Mouse (Mus musculus): ENCODE measurements around the gene Vti1a. TPM values are rescaled to one million over a fixed set of nuclear protein-coding genes. Genes with fewer than 3 reads are reported as not detected.

Vti1a gene
- polyA plus RNA-seq, 1 experiment = 17.6 TPM

- Histone ChIP-seq H3K27me3 (ENCODE audit: control insufficient read depth, insufficient read depth, low read length, poor library complexity, severe bottlenecking) (no peaks in the 10 kb centered on the region), H3K4me3 (ENCODE audit: low read depth, low read length) (no peak overlapping the region), H3K9me3 (replicated peaks; ENCODE audit: control insufficient read depth, insufficient read depth, low read length, poor library complexity, severe bottlenecking) (no peaks in the 10 kb centered on the region), H3K9ac (ENCODE audit: low read depth, poor library complexity, severe bottlenecking) (no peak overlapping the region), H3K27ac (ENCODE audit: insufficient read depth, low read length) (no peak overlapping the region), H3K4me1 (ENCODE audit: control insufficient read depth, insufficient read depth, low read length) (no peaks in the 10 kb centered on the region), H3K36me3 (ENCODE audit: control insufficient read depth, insufficient read depth, low read length, poor library complexity, severe bottlenecking) (peaks cover 33% of the 10 kb centered on the region)
- no peak for TF ChIP-seq EP300 (IDR thresholded peaks at IDR 0.05; ENCODE audit: insufficient read depth, low read depth, low read length)
- TF ChIP-seq CTCF (IDR thresholded peaks at IDR 0.05; ENCODE audit: low read depth, low read length) = no peak
- no peak for TF ChIP-seq POLR2A (IDR thresholded peaks at IDR 0.05; ENCODE audit: insufficient read depth, low read length)
These were observed 18.1 kb upstream of the Vti1a start for GRCm38 (mm10) chr19:55297961-55298360.

- TF ChIP-seq CTCF (IDR thresholded peaks at IDR 0.05; ENCODE audit: low read depth, low read length) (no peak), POLR2A (IDR thresholded peaks at IDR 0.05; ENCODE audit: insufficient read depth, low read length) (no peak), EP300 (IDR thresholded peaks at IDR 0.05; ENCODE audit: insufficient read depth, low read depth, low read length) (no peak)
- Histone ChIP-seq H3K27ac (ENCODE audit: insufficient read depth, low read length) (no peak overlapping the region), H3K36me3 (ENCODE audit: control insufficient read depth, insufficient read depth, low read length, poor library complexity, severe bottlenecking) (peaks cover 45% of the 10 kb centered on the region), H3K9ac (ENCODE audit: low read depth, poor library complexity, severe bottlenecking) (no peak overlapping the region), H3K4me1 (ENCODE audit: control insufficient read depth, insufficient read depth, low read length) (no peaks in the 10 kb centered on the region), H3K27me3 (ENCODE audit: control insufficient read depth, insufficient read depth, low read length, poor library complexity, severe bottlenecking) (no peaks in the 10 kb centered on the region), H3K4me3 (ENCODE audit: low read depth, low read length) (no peak overlapping the region), H3K9me3 (replicated peaks; ENCODE audit: control insufficient read depth, insufficient read depth, low read length, poor library complexity, severe bottlenecking) (no peaks in the 10 kb centered on the region)
These were observed 16.7 kb upstream of the Vti1a start for GRCm38 (mm10) chr19:55299378-55299777.

- H3K9ac ChIP-seq (ENCODE audit: low read depth, poor library complexity, severe bottlenecking) = no peak overlapping the region
- TF ChIP-seq CTCF (IDR thresholded peaks at IDR 0.05; ENCODE audit: low read depth, low read length) (no peak), EP300 (IDR thresholded peaks at IDR 0.05; ENCODE audit: insufficient read depth, low read depth, low read length) (no peak), POLR2A (IDR thresholded peaks at IDR 0.05; ENCODE audit: insufficient read depth, low read length) (no peak)
- H3K27me3 ChIP-seq (ENCODE audit: control insufficient read depth, insufficient read depth, low read length, poor library complexity, severe bottlenecking) = no peaks in the 10 kb centered on the region
- no peak overlapping the region for H3K27ac ChIP-seq (ENCODE audit: insufficient read depth, low read length)
- H3K4me3 ChIP-seq (ENCODE audit: low read depth, low read length) = no peak overlapping the region
- no peaks in the 10 kb centered on the region for H3K9me3 ChIP-seq (replicated peaks; ENCODE audit: control insufficient read depth, insufficient read depth, low read length, poor library complexity, severe bottlenecking)
- no peaks in the 10 kb centered on the region for H3K4me1 ChIP-seq (ENCODE audit: control insufficient read depth, insufficient read depth, low read length)
- H3K36me3 ChIP-seq (ENCODE audit: control insufficient read depth, insufficient read depth, low read length, poor library complexity, severe bottlenecking) = peaks cover 39% of the 10 kb centered on the region
These were observed 15.6 kb upstream of the Vti1a start for GRCm38 (mm10) chr19:55300525-55300924.

GRCm38 (mm10) chr19:55305024-55305423, 11.1 kb upstream of the Vti1a start:
- peaks cover 51% of the 10 kb centered on the region for H3K36me3 ChIP-seq (ENCODE audit: control insufficient read depth, insufficient read depth, low read length, poor library complexity, severe bottlenecking)
- H3K9ac ChIP-seq (ENCODE audit: low read depth, poor library complexity, severe bottlenecking) = no peak overlapping the region
- H3K4me3 ChIP-seq (ENCODE audit: low read depth, low read length) = no peak overlapping the region
- H3K27ac ChIP-seq (ENCODE audit: insufficient read depth, low read length) = no peak overlapping the region
- H3K27me3 ChIP-seq (ENCODE audit: control insufficient read depth, insufficient read depth, low read length, poor library complexity, severe bottlenecking) = no peaks in the 10 kb centered on the region
- no peaks in the 10 kb centered on the region for H3K9me3 ChIP-seq (replicated peaks; ENCODE audit: control insufficient read depth, insufficient read depth, low read length, poor library complexity, severe bottlenecking)
- H3K4me1 ChIP-seq (ENCODE audit: control insufficient read depth, insufficient read depth, low read length) = no peaks in the 10 kb centered on the region
- TF ChIP-seq POLR2A (IDR thresholded peaks at IDR 0.05; ENCODE audit: insufficient read depth, low read length) (no peak), CTCF (IDR thresholded peaks at IDR 0.05; ENCODE audit: low read depth, low read length) (no peak), EP300 (IDR thresholded peaks at IDR 0.05; ENCODE audit: insufficient read depth, low read depth, low read length) (no peak)

- H3K36me3 ChIP-seq (ENCODE audit: control insufficient read depth, insufficient read depth, low read length, poor library complexity, severe bottlenecking) = peaks cover 39% of the 10 kb centered on the region
- H3K9ac ChIP-seq (ENCODE audit: low read depth, poor library complexity, severe bottlenecking) = no peak overlapping the region
- H3K4me1 ChIP-seq (ENCODE audit: control insufficient read depth, insufficient read depth, low read length) = no peaks in the 10 kb centered on the region
- H3K4me3 ChIP-seq (ENCODE audit: low read depth, low read length) = no peak overlapping the region
- no peaks in the 10 kb centered on the region for H3K9me3 ChIP-seq (replicated peaks; ENCODE audit: control insufficient read depth, insufficient read depth, low read length, poor library complexity, severe bottlenecking)
- no peaks in the 10 kb centered on the region for H3K27me3 ChIP-seq (ENCODE audit: control insufficient read depth, insufficient read depth, low read length, poor library complexity, severe bottlenecking)
- H3K27ac ChIP-seq (ENCODE audit: insufficient read depth, low read length) = no peak overlapping the region
- no peak for TF ChIP-seq POLR2A (IDR thresholded peaks at IDR 0.05; ENCODE audit: insufficient read depth, low read length)
- no peak for TF ChIP-seq EP300 (IDR thresholded peaks at IDR 0.05; ENCODE audit: insufficient read depth, low read depth, low read length)
- no peak for TF ChIP-seq CTCF (IDR thresholded peaks at IDR 0.05; ENCODE audit: low read depth, low read length)
These were observed 4.2 kb upstream of the Vti1a start for GRCm38 (mm10) chr19:55311874-55312273.

- Histone ChIP-seq H3K4me1 (ENCODE audit: control insufficient read depth, insufficient read depth, low read length) (no peaks in the 10 kb centered on the region), H3K4me3 (ENCODE audit: low read depth, low read length) (no peak overlapping the region), H3K9ac (ENCODE audit: low read depth, poor library complexity, severe bottlenecking) (no peak overlapping the region), H3K27ac (ENCODE audit: insufficient read depth, low read length) (no peak overlapping the region), H3K27me3 (ENCODE audit: control insufficient read depth, insufficient read depth, low read length, poor library complexity, severe bottlenecking) (no peaks in the 10 kb centered on the region), H3K36me3 (ENCODE audit: control insufficient read depth, insufficient read depth, low read length, poor library complexity, severe bottlenecking) (peaks cover 27% of the 10 kb centered on the region), H3K9me3 (replicated peaks; ENCODE audit: control insufficient read depth, insufficient read depth, low read length, poor library complexity, severe bottlenecking) (no peaks in the 10 kb centered on the region)
- TF ChIP-seq CTCF (IDR thresholded peaks at IDR 0.05; ENCODE audit: low read depth, low read length) (no peak), EP300 (IDR thresholded peaks at IDR 0.05; ENCODE audit: insufficient read depth, low read depth, low read length) (no peak), POLR2A (IDR thresholded peaks at IDR 0.05; ENCODE audit: insufficient read depth, low read length) (no peak)
These were observed 2.4 kb upstream of the Vti1a start for GRCm38 (mm10) chr19:55313649-55314048.
